Mouse (Mus musculus): Measurements from ENCODE around the gene Speg.

- peak; percentile 78 for TF ChIP-seq CTCF (IDR thresholded peaks at IDR 0.05)
- no peak for TF ChIP-seq POLR2A (IDR thresholded peaks at IDR 0.05; ENCODE audit: insufficient read depth, low read depth, low read length)
Observed at GRCm38 (mm10) chr1:75413749-75414148, 38.7 kb downstream of the Speg start.
